Mouse (Mus musculus): ENCODE results near the gene Spty2d1. TPM values are rescaled to one million over a fixed set of nuclear protein-coding genes. Genes with fewer than 3 reads are reported as not detected.
A peak's percentile ranks its signal among the peaks of the same experiment; 100 is the strongest.

The Spty2d1 gene
- total RNA-seq, 1 experiment from 2014 or later, result 38.7 TPM

GRCm38 (mm10) chr7:47023530-47023929 is 15.3 kb upstream of the Spty2d1 start:
- peak; percentile 75 for ATAC-seq (replicated peaks; ENCODE audit: low read depth, poor library complexity, severe bottlenecking)

DNA sequence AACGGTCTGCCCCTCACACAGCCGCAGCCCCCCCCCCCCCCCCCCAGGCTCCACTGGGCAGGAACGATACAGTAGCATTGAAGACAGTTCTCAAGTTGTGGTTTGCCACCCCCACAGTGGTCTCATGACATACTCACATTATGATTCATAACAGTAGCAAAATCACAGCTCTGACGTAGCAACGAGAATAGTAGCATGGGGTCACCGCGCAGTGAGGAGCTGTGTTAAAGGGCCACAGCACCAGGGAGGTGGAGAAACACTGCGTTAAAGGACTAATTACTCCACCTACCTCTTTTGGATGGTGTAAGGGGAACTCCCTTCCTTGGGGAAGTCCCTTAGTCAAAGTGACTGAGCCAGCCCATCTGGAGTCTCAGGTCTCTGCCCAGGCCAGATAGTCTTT is 14.3 kb upstream of the Spty2d1 start:
- ATAC-seq (replicated peaks; ENCODE audit: low read depth, poor library complexity, severe bottlenecking), result peak; percentile 91

- ATAC-seq (replicated peaks; ENCODE audit: low read depth, poor library complexity, severe bottlenecking), result no peak
Measured at GRCm38 (mm10) chr7:47020956-47021355, 12.7 kb upstream of the Spty2d1 start.

GRCm38 (mm10) chr7:47019641-47020040 is 11.4 kb upstream of the Spty2d1 start:
- no peak for ATAC-seq (replicated peaks; ENCODE audit: low read depth, poor library complexity, severe bottlenecking)

GRCm38 (mm10) chr7:47017146-47017545 is 8.9 kb upstream of the Spty2d1 start:
- ATAC-seq (replicated peaks; ENCODE audit: low read depth, poor library complexity, severe bottlenecking), result no peak

- ATAC-seq (replicated peaks; ENCODE audit: low read depth, poor library complexity, severe bottlenecking), result no peak
Measured at GRCm38 (mm10) chr7:47016602-47017001, 8.4 kb upstream of the Spty2d1 start.

DNA sequence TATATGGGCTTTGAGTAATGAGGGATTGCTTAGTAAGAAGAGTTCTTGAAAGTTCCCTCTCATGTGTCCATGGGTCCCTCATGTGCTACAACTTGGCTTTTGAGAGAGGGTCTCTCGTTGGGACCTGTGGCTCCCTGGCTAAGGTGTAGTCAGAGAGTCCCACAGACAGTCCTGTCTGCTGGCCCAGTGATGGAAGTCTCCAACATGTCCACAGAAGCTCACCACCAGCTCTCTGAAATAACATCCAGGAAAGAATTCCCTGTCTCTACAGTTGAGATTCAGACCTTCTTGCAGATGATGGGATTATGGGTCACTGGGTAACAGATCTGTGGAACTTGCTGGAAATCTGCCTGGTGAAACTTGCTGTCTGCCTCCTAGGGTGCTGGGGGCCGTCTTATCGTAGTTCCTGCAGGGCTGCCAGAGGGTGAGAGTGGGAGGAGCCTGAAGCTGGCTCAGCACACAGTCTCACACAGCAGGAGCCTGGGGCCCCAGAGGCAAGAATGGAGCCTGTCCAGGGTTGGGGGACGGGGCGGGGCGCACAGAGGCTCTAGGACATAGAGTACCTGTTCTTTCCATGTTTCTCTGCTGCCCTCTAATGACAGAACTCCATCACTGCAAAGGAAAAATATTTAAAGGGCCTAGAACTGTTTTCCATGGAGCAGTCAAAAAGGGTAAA is 7.3 kb upstream of the Spty2d1 start:
- peak; percentile 96 for ATAC-seq (replicated peaks; ENCODE audit: low read depth, poor library complexity, severe bottlenecking)

- ATAC-seq (replicated peaks; ENCODE audit: low read depth, poor library complexity, severe bottlenecking), result peak; percentile 23; the same call in 1 of the 2 replicates
Measured at GRCm38 (mm10) chr7:47014564-47015389, 6.6 kb upstream of the Spty2d1 start.

DNA sequence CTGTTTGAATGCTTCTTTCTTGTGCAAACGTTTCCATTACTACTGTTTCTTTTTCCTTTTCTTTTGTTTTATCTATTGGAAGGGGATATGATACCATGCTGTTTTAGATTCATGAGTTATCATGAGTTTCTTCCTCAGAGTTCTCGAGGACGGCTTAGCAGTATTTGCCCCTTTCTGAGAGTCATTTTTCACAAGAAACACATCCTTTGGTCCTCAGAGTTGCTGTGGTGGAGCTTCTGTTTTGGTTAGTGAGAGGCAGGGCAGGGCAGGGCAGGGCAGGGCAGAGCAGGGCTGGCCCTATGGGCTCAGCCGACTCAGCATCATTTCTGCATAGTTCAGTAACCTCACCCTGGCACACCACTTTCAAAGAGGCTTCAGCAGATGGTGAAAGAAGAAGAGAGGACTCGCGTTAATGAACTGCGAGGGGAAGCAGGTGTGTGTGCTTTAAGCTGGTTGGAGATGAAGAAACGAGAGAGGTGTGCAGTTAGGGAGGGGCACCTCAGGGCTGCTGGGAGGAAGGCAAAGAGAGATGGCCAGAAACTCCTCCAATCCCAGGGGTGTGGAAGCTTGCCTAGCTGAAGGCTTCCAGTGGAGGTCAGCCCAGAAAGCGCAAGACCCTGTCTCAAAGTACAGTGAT is 5.0 kb upstream of the Spty2d1 start:
- no peak for ATAC-seq (replicated peaks; ENCODE audit: low read depth, poor library complexity, severe bottlenecking)

DNA sequence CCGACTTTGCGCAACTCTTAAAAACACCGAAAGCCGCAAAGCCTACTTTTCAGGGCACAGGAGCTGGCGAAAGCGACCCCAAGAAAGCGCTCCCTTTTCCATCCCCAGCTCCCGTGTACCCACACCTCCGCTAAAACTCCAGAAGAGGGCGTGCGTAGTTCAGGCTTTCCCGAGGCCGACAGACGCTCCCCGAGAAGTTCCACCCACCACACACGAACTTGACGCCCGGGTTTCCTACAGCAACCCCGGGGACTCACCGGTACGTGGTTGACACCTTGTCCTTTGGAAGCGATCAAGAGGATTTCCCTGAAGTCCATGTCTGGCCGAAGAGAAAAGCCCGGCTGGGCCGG is 418 bp downstream of the Spty2d1 start:
- ATAC-seq (replicated peaks; ENCODE audit: low read depth, poor library complexity, severe bottlenecking), result peak; percentile 58

DNA sequence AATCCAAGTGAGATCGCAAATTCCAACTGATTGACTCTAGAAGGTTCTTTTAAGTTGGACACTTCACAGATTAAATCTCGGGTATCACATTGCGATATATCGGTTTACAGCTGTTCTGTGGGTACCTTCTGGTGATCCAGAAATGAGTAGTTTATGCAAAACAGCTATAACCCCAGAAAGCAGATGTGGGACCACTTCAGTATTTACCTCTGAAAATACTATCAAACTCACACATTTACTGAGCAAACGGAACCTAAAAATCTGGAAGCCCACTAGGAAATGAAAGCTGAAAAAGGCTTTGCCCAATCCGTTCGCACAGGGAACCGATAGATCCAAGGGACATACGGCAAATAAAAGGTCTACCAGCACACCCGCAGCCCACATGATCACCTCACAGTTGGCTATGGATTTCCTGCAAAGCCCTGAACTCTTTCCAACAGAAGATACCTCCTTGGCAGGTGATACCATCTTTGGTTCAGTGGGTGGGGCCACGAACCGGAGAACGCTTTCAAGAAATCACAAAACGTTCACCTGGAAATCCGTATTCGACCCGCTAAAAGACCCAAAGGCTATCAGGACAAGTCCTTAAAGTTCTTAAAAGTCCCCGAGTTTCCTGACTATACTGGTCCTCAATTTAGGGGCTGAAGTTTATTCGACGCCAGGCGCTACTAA is 966 bp downstream of the Spty2d1 start:
- ATAC-seq (replicated peaks; ENCODE audit: low read depth, poor library complexity, severe bottlenecking), result no peak

GRCm38 (mm10) chr7:47003411-47004115 is 4.6 kb downstream of the Spty2d1 start:
- ATAC-seq (replicated peaks; ENCODE audit: low read depth, poor library complexity, severe bottlenecking), result no peak

GRCm38 (mm10) chr7:47001900-47002275 is 6.3 kb downstream of the Spty2d1 start:
- no peak for ATAC-seq (replicated peaks; ENCODE audit: low read depth, poor library complexity, severe bottlenecking)

- no peak for ATAC-seq (replicated peaks; ENCODE audit: low read depth, poor library complexity, severe bottlenecking)
Measured at GRCm38 (mm10) chr7:47001125-47001899, 6.9 kb downstream of the Spty2d1 start.

- ATAC-seq (replicated peaks; ENCODE audit: low read depth, poor library complexity, severe bottlenecking), result no peak
Measured at GRCm38 (mm10) chr7:47000644-47000983, 7.6 kb downstream of the Spty2d1 start.

- no peak for ATAC-seq (replicated peaks; ENCODE audit: low read depth, poor library complexity, severe bottlenecking)
Measured at GRCm38 (mm10) chr7:46999983-47000643, 8.1 kb downstream of the Spty2d1 start.

DNA sequence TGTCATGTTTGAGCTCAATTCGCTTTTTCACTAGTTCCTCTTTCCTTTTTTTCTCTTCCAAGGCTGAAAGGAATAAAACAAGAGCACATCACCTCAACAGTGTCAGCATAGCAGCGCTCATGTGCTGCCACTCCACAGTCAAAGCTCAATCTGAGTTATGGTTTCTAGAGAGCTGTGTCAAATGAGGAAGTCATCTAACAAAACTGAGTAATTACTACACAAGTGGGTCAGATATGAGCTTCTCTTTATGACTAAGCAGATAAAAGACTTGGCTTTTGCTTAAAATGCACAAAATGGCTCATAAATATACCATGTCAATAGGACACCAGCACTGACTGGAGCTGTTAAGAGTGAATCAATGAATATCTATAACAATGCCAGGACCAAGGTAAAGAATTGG is 9.3 kb downstream of the Spty2d1 start:
- ATAC-seq (replicated peaks; ENCODE audit: low read depth, poor library complexity, severe bottlenecking), result peak; percentile 84

GRCm38 (mm10) chr7:46997644-46998395 is 10.4 kb downstream of the Spty2d1 start:
- no peak for ATAC-seq (replicated peaks; ENCODE audit: low read depth, poor library complexity, severe bottlenecking)
